Mouse (Mus musculus): ENCODE measurements at regions not wholly inside any gene's neighbourhood (a gene's known extent, or its start where the extent isn't known, plus 50 kb on each side); places are given as distances from the start of the nearest gene placed in this dataset.

DNA sequence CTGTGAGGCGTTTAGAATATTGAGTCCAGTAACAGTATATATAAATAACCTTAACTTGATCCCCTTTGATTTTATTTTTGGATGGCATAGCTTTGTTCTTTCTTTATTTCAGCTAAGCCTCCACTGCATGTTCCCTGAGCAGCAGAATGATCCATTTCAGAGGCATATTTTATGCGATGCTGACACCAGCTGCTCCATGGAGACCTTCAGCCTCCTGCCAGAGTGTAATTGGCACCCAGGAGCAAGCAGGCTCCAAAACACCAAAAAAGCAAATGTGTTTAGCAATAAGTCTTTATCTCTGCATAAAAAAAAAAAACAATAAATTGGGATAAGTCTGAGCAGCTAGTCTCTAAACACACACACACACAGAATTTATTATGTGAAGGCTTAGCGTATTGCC lies 170.7 kb upstream of the Dkk2 start:
- TF ChIP-seq POLR2A (IDR thresholded peaks at IDR 0.05; ENCODE audit: extremely low read depth, insufficient read depth, low read length), result no peak
- TF ChIP-seq CTCF (IDR thresholded peaks at IDR 0.05; ENCODE audit: extremely low read depth, insufficient read depth, low read length), result no peak
